Mouse (Mus musculus): ENCODE data around the gene Ttc9c.

Ttc9c gene

DNA sequence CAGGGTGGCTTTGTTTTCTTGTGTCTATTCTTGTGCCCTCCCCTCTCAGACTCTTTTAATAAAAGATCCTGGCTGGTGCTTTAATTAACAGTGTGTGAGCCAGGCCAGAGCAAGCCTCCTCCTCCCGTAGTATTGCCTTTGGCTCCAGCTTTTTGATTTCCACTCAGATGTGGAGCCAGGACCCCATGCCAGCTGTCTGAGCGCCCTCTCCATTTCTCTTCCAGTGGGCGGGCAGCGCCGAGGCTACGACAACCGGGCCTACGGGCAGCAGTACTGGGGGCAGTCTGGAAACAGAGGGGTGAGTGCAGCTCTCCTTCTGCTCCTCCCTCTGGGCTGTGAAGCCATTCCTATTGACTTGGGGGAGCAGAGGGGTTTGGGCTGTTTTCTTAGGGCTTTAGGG, 11.5 kb upstream of the Ttc9c start:
- no peak for DNase-seq (ENCODE audit: low read depth, low spot score)

DNA sequence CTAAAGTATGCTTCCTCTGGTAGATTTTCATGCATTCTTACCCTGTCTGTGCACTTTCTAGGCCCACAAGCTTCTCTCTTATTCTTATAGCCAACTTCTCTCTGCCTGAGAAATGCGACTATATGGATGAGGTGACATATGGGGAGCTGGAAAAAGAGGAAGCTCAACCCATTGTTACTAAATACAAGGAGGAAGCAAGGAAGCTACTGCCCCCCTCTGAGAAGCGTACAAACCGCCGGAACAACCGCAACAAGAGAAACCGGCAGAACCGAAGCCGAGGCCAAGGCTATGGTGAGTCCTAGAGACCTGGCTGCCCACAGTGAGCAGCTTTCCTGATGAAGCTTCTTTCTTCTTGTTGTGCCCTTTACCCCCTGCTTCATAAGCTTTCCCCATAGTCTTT, 10.5 kb upstream of the Ttc9c start, which contains the start of gene AC129217.1:
AC129217.1 (plus strand) TSS at position 114 of the 400 bp plus-strand sequence.
- no peak for DNase-seq (ENCODE audit: low read depth, low spot score)

DNA sequence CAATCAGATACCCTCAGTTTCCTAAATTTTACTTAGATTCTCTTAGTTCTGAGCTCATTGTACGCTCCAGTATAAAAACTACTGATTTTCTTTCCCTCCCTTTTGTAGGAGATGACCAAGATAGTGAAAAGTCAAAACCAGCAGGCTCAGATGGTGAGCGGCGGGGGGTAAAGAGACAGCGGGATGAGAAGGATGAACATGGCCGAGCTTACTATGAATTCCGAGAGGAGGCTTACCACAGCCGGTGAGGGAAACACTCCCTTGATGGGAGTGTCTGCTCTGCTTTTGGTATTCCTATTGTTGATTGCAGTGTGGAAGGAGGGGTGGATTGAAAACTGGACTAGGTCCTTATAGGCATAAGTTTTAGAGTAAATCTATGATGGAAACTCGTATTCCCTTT, 3.6 kb upstream of the Ttc9c start:
- no peak for DNase-seq (ENCODE audit: low read depth, low spot score)

DNA sequence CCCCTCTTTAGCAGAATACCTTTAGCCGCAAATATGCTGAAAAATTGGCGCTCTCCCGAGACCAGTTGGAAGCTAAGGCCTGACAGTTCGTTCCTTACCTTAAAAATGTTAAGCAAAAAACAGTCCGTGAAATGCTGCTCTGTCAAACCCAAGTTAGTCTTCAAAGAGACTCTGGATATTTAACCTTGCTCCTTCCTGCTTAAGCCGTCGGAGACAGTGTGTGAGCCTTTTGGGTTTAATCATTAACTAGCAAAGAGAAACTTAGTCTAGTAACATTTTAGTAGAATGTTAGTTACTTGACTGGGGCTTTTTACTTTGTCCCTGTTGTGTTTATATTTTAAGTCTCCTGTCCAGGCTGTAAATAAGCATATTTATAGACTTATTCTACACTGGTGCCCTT, 2.0 kb upstream of the Ttc9c start:
- DNase-seq (ENCODE audit: low read depth, low spot score), result no peak

DNA sequence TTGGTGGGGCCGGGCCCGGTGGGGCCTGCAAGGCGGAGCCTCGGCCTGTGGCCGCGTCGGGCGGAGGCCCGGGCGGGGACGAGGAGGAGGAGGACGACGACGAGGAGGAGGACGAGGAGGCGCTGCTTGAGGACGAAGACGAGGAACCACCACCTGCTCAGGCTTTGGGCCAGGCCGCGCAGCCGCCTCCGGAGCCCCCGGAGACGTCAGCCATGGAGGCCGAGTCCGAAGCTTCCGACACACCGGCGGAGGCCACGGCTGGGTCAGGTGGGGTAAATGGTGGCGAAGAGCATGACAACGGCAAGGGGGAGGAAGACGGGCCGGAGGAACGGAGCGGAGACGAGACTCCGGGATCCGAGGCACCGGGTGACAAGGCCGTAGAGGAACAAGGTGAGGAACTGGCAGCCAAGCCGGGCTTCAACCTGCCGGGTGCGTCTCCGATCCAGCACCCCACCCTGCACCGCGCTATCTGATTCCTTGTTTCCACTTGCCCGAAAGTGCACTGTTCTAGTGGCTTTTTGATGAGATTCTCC, 1.4 kb upstream of the Ttc9c start:
- no peak for DNase-seq (ENCODE audit: low read depth, low spot score)

DNA sequence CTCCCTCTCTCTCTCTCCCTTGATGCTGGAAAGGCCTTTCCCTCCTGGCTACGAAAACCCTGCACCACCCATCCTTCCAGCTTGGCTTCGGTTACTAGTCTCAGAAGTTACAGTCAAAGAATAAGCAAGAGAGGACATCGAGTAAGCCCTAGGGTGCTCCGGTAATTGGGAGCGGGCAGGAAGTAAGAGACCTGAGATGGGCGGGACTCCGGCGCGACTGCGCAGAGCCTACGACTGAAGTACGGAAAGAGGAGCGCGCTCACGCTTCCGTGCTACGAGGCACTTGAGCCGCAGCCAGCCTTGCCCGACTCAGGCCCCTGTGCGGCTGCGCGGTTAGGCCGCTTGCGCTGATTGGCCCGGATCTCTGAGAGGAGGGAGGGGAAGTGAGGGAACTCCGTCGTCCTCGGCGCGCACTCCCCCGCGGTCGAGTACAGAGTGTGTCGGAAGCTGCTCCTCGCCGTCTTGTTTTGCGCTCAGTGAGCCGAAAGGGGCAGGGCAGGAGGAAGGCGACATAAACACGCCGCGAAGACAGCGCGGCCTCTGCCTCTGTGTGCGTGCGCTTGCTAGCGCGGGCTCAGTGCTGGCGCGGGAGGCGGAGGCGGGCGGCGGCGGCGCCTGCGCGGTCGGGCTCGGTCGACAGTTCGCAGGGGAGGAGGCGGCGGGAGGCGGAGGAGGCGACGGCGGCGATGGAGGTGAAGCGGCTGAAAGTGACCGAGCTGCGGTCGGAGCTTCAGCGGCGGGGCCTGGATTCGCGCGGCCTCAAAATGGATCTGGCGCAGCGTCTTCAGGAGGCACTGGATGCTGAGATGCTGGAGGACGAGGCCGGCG, 677 bp upstream of the Ttc9c start, which contains the start of gene Hnrnpul2:
Hnrnpul2 (plus strand) TSS at position 415 of the 828 bp plus-strand sequence.
- DNase-seq (ENCODE audit: low read depth, low spot score), result peak; percentile 100

DNA sequence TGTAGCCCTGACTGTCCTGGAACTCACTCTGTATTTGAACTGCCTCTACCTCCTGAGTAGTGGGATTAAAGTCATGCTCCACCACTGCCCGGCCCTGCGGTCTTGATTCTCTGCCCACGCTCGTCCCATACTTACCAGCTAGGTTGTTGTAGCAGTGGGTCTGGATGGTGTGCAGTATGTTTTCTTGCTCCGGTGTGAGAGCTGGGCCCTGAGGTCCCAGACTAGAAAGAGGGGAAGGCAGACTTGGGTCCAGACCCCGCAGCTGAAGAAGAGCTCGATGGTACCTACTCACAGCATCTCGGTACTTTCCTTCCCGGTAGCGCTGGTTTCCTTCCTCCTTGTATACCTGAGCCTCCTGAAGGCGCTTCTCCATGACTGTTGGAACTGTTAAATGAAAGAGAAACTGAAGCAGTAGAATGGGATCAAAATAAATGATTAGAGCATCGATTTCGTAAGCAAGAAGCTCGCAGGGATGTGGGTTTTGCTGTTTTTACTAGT, 783 bp downstream of the Ttc9c start:
- no peak for DNase-seq (ENCODE audit: low read depth, low spot score)

DNA sequence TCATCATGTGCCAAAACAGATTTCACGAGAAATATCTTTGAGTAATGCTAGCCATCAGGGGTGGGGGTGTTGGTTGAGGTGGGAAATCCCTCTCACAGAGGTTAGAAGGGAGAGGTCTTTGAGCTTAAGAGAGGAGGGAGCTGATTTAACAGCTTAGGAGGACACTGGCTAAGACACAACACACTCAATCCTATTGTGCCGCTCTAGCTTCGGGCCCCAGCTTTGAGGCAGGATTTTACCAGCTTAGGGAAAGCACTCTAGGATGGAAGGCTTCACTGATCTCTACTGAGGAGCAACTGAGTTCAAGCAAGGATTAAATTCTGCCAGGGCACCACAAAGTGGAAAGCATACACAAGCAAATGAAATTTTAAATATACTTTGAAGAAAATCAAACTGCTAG, 2.1 kb downstream of the Ttc9c start:
- no peak for DNase-seq (ENCODE audit: low read depth, low spot score)

DNA sequence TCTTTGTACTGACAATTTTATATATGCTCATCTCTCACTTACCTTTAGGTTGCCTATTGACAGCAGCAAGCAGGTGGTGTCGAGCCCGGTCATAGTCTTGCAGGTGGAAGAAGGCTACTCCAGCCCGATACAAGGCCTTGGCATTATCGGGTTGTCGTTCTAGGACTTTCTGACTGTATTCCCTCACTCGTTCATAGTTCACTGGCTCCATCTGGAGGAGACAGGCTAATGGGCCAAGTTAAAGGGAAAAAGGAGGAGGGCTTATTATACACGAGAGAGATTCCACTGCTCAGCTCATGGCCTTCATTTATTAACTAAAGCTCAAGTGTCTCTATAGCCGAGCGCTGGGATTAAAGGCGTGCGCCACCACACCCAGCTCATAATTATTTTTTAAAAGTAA, 3.3 kb downstream of the Ttc9c start:
- no peak for DNase-seq (ENCODE audit: low read depth, low spot score)

DNA sequence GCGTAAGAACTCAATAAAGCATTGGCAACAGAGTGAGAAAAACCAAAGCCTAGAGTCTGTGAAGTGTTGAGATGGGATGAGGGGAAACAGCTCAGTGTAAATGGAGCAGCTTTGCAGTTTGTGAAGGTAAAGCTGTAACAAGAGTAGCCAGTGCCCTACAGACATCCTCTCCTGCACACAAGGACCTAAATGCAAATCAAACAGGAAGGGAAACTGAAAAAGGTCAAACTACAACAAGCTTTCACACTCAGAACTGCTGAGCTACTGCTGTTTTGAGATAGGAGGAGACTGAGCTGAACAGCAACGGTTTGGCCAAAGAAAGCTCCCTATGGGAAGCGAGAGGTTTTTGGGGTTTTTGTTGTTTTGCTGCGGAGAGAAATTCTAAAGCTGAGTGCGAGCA, 12.3 kb downstream of the Ttc9c start:
- DNase-seq (ENCODE audit: low read depth, low spot score), result no peak

DNA sequence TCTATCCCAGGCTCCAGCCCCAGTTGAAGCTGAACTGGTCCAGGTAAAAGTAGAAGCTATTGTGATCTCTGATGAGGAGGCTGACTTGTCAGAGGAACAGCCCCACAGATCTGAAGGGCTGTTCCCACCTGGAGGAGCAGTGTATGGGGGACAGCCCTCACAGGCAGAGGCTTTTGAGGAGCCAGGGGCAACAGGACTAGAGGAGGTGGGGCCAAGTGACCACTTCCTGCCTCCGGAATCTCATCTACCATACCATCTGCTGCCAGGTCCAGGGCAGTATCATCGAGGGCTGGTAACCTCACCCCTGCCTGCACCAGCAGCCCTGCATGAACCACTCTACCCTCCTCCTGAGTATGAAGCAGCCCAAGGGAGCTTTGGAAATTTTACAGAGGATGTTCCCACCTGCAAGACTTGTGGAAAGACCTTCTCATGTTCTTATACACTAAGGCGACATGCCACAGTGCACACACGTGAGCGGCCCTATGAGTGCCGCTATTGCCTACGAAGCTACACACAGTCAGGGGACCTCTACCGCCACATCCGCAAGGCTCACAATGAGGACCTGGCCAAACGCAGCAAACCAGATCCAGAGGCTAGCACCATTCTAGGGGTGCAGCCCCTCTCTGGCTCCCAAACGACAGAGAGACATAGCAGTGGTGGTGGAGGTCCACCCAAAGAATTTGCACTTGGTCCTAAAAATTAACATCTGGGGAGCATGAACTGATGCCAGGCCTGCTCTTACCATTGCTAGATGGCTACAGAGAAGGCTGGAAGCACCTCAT, 15.1 kb downstream of the Ttc9c start:
- no peak for DNase-seq (ENCODE audit: low read depth, low spot score)

DNA sequence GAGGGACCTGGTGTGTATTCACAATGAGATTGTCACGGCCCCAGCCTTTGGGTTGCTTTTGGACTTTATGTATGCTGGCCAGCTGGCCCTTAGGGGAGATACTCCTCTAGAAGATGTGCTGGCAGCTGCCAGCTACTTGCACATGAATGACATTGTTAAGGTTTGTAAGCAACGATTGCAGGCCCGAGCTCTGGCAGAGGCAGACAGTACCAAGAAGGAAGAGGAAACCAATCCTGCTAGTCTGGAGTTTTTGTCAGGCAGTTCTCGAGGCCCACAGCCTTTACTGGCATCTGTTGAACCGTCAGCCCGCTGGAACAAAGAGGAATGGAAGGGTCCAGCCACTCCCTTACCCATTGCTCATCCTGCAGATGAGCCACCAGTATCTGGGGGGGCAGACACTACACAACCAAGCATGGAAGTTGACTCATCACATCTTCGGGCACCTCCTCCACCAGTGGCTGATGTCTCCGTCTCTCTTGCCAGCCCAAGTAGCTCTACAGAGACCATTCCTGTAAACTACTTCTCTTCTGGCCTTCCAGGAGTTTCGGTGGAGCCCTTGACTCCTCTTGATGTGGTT, 15.8 kb downstream of the Ttc9c start:
- no peak for DNase-seq (ENCODE audit: low read depth, low spot score)

DNA sequence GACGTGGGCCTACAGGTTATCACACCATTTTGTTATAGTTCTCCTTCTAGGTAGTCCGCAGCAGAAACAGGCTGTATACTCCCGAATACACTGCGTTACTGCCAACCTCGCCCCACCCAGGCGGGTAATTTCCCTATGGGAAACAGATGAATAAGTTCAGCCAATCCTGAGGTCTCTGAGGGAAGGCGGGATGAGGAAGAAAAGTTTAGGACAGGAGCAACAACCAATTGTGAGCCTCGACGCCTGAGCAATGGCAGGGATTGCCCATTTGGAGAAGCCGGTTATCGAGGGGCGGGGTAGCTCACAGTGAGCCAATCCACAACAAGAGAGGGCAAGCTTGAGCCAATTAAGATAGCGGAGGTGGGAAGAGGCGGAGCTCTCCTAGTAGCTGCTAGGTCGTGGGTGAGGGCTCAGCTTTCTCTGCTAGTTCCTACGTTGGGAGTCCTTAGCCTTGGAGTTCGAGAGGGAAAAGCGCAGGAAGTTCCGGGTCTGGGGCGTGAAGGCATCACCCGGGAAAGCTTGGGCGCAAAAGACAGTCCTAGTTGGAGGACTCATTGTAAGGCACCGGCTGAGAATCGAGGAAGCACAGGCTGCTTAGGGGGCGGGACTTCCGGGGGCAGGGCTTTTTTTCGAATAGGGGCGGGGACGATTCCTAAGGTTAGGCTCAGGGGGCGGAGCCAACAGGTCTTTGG, 16.9 kb downstream of the Ttc9c start, which contains the start of gene Zbtb3:
Zbtb3 (plus strand) TSS at position 426 of the 692 bp plus-strand sequence.
- DNase-seq (ENCODE audit: low read depth, low spot score), result peak; percentile 100

DNA sequence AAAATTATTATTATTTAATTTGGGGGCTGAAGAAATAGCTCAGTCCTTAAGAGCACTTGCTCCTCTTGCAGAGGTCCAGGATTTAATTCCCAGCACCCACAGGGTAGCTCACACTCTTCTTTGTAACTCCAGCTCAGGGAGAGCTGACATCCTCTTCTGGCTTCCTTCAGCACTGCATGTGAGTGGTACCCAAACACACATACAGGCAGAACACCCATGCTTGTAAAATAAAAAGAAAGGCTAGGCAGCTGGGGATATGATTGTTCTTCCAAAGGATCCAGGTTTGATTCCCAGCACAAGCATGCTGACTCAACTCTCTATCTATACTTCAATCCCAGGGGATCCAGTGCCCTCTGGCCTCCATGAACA, 20.2 kb downstream of the Ttc9c start:
- no peak for DNase-seq (ENCODE audit: low read depth, low spot score)

DNA sequence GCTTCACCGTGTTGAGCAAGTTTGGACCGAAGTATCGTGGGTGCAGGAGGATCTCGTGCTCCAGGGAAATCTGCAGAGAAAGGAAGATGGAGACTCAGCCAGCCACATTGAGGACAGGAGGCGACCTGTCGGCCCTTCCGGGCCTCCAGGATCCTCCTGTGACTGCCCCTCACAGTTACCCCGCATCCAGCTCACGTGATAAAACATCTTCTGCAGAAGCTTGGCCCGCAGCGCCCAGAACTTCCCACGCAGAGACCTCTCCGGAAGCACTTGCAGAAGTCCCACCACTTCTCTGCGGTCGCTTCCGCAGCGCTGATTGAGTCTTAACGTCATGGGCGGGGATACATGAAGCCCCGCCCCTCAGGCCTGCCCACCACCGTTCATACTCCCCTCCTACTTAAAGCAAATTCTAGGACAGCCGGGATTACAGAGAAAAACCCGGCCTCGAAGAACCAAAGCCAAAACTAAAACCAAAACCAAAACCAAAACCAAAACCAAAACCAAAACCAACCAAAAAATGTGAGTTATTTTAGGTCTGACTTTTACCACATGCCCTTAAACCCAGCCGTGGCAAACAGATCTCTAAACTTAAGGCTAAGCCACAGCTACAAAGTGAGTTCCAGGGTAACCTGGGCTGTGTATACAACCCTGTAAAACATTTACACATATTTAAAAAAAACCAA, 20.7 kb downstream of the Ttc9c start, which contains the start of gene Polr2g:
Polr2g (minus strand) TSS at position 314 of the 683 bp plus-strand sequence.
- DNase-seq (ENCODE audit: low read depth, low spot score), result peak; percentile 97

DNA sequence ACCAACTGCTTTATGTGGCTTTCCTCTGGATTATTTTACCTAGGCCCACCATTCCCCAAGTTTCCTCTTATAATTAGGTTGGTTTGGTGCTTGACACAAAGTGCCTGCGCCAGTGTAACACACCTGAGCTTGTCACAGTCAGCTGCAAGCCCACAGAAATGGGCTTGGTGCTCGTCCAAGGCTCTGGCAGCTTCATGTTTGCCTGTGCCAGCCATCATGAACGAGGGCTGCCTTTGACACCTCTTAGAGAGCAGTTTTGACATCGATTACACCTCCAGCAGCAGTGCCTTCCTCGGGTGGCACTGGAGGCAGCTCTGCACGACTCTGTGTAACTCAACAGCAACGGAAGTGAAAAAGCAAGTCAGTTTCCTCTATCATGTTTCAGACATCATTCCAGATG, 29.0 kb downstream of the Ttc9c start:
- DNase-seq (ENCODE audit: low read depth, low spot score), result no peak

DNA sequence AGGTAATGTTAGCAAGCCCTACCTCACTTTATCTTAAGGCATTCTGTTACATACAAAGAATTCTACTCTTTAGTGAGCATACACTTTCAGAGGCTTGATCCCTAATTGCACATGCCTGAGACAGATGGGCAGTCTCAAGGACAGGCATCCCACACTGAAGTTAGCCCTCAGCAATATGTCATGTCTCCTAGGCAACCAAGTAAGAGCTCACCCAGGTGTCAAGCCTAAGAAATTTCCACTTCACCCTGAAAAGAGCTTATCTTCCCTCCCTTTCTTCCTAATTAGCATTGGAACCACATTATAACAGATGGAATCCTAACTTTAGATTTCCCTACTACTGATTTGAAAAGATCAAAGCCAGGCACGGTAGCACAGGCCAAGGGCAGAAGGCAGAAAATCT, 30.0 kb downstream of the Ttc9c start:
- no peak for DNase-seq (ENCODE audit: low read depth, low spot score)

DNA sequence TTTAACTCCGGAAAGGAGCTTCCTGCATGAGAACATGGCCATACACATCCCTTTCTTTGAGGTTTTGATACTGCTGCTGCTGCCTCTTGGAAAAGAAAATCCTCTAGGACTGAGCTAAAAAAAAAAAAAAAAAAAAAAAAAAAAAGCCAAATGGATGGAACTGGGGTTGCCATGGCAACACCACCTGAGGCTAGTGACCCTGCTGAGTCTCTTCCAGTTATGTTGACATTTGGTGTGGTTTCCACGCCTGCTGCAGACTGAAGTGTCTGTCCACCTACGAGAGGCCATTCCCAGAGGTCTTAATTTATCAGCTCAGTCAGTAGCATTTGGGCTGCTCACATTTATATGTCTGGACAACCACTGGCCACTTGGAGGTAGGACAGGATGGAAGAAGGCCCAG, 30.6 kb downstream of the Ttc9c start:
- peak; percentile 48 for DNase-seq (ENCODE audit: low read depth, low spot score)

DNA sequence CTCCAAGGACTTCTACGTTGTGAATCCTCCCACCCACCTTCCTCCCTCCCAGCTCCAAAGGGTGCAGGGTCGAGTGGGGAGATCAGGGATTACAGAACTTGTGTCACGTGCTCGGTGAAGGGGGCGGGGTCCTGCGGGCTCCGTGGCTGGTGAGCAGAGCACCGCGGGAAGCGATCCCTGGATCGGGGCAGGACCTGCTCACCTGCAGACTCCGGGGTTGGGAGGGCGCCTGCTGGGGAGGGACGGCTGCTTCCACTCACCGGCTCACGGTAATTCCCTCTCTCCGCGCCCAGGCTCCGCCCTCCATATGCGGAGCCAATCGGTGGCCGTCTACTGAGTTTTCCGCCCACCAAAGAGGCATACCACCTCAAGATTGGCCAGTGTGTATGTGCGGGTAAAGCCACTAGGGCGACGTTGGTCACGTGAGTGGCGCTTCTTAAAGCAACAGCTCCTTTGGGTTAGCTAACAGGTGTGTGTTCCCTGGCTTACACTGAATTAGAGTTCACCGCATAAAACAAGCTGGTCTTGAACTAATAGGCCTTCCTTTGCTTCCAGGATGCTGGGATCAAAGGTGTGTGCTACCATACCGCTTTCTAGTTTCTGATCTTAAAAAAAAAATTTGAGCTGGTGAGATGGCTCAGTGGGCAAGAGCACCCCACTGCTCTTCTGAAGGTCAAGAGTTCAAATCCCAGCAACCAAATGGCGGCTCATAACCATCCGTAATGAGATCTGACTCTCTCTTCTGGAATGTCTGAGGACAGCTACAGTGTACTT, 32.9 kb downstream of the Ttc9c start, which contains the start of gene Taf6l:
Taf6l (minus strand) TSS at position 410 of the 774 bp plus-strand sequence.
- DNase-seq (ENCODE audit: low read depth, low spot score), result peak; percentile 99

DNA sequence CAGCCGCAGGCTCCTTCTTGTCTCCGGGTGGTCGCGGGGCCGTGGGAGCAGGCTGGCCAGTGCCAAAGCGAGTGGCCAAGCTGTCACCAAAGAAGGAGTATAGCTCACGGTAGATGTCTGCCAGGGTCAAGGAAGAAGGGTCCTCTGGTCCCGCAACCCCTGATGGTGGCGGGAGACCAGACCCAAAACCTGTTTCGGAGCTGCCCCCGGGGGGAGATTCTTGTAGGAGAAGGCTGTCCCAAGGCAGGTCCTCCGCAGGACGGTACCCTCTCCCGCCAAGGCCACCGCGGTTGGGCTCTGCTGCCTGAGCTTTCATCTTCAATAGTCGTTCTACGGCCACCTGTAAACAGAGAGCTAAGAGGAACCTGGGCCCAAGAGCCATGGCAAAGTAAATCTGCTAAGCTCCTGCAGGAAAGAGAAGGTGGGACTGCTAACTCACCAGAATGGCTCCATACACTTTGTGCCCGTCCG, 44.1 kb downstream of the Ttc9c start:
- DNase-seq (ENCODE audit: low read depth, low spot score), result no peak
